Mouse (Mus musculus) C2C12 (cell line): ENCODE data around the gene Phf11a. TPM values are rescaled to one million over a fixed set of nuclear protein-coding genes. Genes with fewer than 3 reads are reported as not detected.
"Not testable (repeated sequence)": the region's sequence is repeated elsewhere in the genome, so short reads cannot be mapped to it uniquely, and the experiment has no call there.

Experiments used
- H3K27me3 ChIP-seq: one replicate; pipeline ENCODE4 v1.6.1; 2011; ENCODE audit not compliant: control insufficient read depth, insufficient read depth, insufficient read length
- H3K36me3 ChIP-seq: one replicate; pipeline ENCODE4 v1.6.1; 2011; ENCODE audit not compliant: control insufficient read depth, insufficient read depth
- H3K4me3 ChIP-seq: one replicate; pipeline ENCODE4 v1.5.1; 2011; ENCODE audit warnings: mild to moderate bottlenecking, control low read depth; ENCODE audit not compliant: poor library complexity, insufficient read depth, severe bottlenecking
- H3K79me2 ChIP-seq: one replicate; pipeline ENCODE4 v1.6.1; 2011; ENCODE audit not compliant: control insufficient read depth, insufficient read depth
- H3K79me3 ChIP-seq: one replicate; pipeline ENCODE4 v1.6.1; 2011; ENCODE audit warnings: low read depth, control low read depth
- H3ac ChIP-seq: one replicate; pipeline ENCODE3; 2011; ENCODE audit warnings: low read depth; ENCODE audit not compliant: control insufficient read depth, insufficient read length
- CEBPB ChIP-seq: IDR thresholded peaks from one replicate; pipeline ENCODE4 v1.6.1; 2011; ENCODE audit warnings: low read depth, mild to moderate bottlenecking, control low read depth, moderate library complexity
- CTCF ChIP-seq: IDR thresholded peaks from one replicate; pipeline ENCODE4 v1.5.1; 2011; ENCODE audit not compliant: control insufficient read depth, insufficient read depth, insufficient read length
- FOSL1 ChIP-seq: IDR thresholded peaks from one replicate; pipeline ENCODE4 v1.8.0; 2011; ENCODE audit warnings: mild to moderate bottlenecking, low read length; ENCODE audit not compliant: poor library complexity, insufficient read depth, severe bottlenecking
- MAX ChIP-seq: IDR thresholded peaks from one replicate; pipeline ENCODE4 v1.6.1; 2011; ENCODE audit warnings: mild to moderate bottlenecking, control low read depth
- MYOD1 ChIP-seq: IDR thresholded peaks from one replicate; pipeline ENCODE4 v1.6.1; 2011; ENCODE audit warnings: low read depth; ENCODE audit not compliant: control insufficient read depth, insufficient read length
- MYOG ChIP-seq: IDR thresholded peaks from one replicate; pipeline ENCODE4 v1.6.1; 2011; ENCODE audit not compliant: control insufficient read depth, insufficient read length; ENCODE audit errors: extremely low read depth
- USF1 ChIP-seq: IDR thresholded peaks from one replicate; pipeline ENCODE4 v1.6.1; 2011; ENCODE audit warnings: low read depth, mild to moderate bottlenecking, control low read depth, moderate library complexity
- polyA plus RNA-seq: library from polyadenylated mRNA; unstranded; fragments of >200 nt; fragmentation: generic; extraction: Trizol; gene quantifications from one replicate; pipeline ENCODE4 v1.2.1, GENCODE M21; 2012; ENCODE audit warnings: missing spikeins

The Phf11a gene
- polyA plus RNA-seq, 1 experiment, result not detected

DNA sequence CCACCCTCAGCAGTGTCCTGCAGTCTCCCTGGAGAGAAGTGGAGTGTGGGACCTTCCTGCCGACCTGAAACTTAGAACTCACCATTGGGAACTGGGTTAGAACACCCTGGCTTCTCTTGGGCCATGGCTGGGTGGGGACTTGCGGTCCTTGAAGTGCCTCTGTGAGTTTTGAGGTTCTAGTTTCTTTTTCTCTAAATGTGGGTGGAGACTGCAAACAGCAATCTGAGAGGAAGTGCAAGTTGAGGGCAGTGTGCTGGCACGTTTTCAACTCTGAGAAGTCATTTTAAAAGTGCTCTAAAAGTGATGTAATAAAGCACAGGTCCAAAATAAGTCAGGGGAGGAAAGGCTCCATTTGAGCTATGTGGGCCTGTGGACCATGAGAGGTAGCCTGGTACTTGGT is 37.3 kb downstream of the Phf11a start, which contains the start of gene Gm6904:
Gene Gm6904, minus strand, starts transcription at position 161 of the 400 bp plus-strand sequence.
- H3K79me2 ChIP-seq, result no peaks in the 10 kb centered on the region
- no peak for TF ChIP-seq FOSL1
- TF ChIP-seq CTCF, result no peak
- TF ChIP-seq MYOG, result no peak
- no peak for TF ChIP-seq MYOD1
- no peak for TF ChIP-seq USF1
- no peak for TF ChIP-seq CEBPB
- H3K4me3 ChIP-seq, result no peak within 1 kb of the TSS
- H3K79me3 ChIP-seq, result no peaks in the 10 kb centered on the region
- no peak within 1 kb of the TSS for H3ac ChIP-seq
- no peaks in the 10 kb centered on the region for H3K27me3 ChIP-seq
- H3K36me3 ChIP-seq, result no peaks in the 10 kb centered on the region

DNA sequence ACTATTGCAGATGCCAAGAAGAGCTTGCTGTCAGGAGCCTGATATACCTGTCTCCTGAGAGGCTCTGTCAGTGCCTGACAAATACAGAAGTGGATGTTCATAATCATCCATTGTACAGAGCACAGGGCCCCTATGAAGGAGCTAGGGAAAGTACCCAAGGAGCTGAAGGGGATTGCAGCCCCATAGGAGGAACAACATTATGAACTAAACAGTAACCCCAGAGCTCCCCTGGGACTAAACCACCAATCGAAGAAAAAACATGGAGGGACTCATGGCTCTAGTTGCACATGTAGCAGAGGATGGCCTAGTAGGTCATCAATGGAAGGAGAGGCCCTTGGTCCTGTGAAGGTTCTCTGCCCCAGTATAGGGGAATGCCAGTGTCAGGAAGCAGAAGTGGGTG is 41.5 kb downstream of the Phf11a start:
- not testable (repeated sequence) for H3K79me3 ChIP-seq, H3ac ChIP-seq, H3K36me3 ChIP-seq, H3K27me3 ChIP-seq, H3K4me3 ChIP-seq, H3K79me2 ChIP-seq

DNA sequence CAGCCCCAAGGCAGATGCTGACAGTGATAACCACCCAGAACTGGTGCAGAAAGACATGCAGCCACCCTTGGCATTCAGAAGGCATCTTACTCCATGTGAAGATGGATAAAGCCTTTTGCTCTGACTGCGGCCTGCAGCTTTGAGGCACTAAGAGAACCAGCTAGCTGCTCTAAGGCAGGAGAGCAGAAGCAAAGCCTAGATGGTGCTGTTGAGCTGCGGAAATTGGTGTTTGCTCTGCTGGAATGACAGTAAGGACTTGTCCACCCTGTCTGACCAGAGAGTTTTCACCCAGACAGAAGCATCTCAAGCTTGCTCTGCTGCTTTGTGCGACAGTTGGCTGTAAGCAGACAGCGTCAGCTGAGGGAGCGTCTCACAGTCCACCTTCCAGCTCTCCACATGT is 47.0 kb downstream of the Phf11a start:
- H3K79me3 ChIP-seq, H3K36me3 ChIP-seq, H3K79me2 ChIP-seq, H3K4me3 ChIP-seq, H3K27me3 ChIP-seq, H3ac ChIP-seq: not testable (repeated sequence)

GRCm38 (mm10) chr14:59233635-59234034 is 63.7 kb downstream of the Phf11a start:
- peaks cover 59% of the 10 kb centered on the region for H3K36me3 ChIP-seq

GRCm38 (mm10) chr14:59232003-59232402 is 65.3 kb downstream of the Phf11a start:
- Histone ChIP-seq H3ac (no peak overlapping the region), H3K79me3 (no peaks in the 10 kb centered on the region), H3K4me3 (no peak overlapping the region), H3K36me3 (peaks cover 70% of the 10 kb centered on the region), H3K27me3 (no peaks in the 10 kb centered on the region), H3K79me2 (no peaks in the 10 kb centered on the region)
- TF ChIP-seq FOSL1 (no peak), CTCF (peak; percentile 35), MAX (no peak)

More at GRCm38 (mm10) chr14:59233635-59234034, 63.7 kb downstream of the Phf11a start:
- no peaks in the 10 kb centered on the region for H3K79me2 ChIP-seq
- H3K27me3 ChIP-seq, result no peaks in the 10 kb centered on the region
- no peak overlapping the region for H3ac ChIP-seq
- H3K4me3 ChIP-seq, result no peak overlapping the region
- TF ChIP-seq CTCF (no peak), MAX (no peak), MYOD1 (no peak), USF1 (no peak), MYOG (no peak), CEBPB (no peak), FOSL1 (no peak)
- H3K79me3 ChIP-seq, result no peaks in the 10 kb centered on the region

DNA sequence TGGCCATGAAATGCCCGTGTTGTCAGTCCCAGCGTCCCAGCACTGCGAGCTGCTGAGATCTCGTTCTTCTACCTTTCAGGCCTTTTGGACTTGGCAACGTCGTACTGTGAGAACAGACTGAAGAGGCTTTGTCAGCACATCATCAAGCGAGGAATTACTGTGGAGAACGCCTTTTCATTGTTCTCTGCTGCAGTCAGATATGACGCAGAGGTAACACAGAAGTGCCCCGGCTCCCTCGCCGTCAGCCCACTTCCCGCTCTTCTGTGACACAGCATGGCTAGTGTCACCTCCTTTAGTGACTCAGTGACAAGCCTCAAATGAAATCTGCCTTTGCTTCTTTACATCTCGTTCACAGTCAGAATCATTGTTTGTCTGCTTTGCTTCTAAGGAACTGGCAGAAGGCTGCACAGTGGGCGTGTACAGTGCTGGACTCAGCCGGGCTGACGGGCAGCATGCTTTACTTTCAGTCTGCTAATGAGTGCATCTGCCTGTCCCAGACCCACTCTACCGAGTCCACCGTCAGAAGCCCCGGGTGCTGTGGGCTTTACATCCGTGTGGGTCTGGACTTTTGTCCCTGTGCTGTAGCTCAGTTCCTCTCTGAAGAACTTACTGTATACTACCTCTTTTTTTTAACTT is 66.9 kb downstream of the Phf11a start:
- TF ChIP-seq FOSL1, result no peak
- H3K36me3 ChIP-seq, result peaks cover 77% of the 10 kb centered on the region
- no peak overlapping the region for H3K4me3 ChIP-seq
- no peaks in the 10 kb centered on the region for H3K27me3 ChIP-seq
- H3K79me3 ChIP-seq, result no peaks in the 10 kb centered on the region
- H3K79me2 ChIP-seq, result no peaks in the 10 kb centered on the region
- no peak overlapping the region for H3ac ChIP-seq

DNA sequence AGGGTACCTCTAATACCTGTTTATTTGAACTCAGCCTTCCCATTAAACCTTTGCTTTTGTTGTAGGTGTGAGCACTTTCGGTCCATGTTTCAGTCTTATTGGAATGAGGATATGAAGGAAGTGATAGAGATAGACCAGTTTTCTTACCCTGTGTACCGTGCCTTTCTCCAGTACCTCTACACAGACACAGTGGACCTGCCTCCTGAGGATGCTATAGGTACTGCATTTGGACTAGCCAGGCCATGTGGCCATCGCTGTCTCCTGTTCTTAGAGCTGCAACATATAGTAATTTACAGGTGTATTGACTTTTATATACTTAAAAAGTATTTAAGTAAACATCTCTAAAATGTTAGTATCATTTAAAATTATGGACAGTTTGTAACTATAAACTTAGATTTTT is 67.5 kb downstream of the Phf11a start:
- peaks cover 71% of the 10 kb centered on the region for H3K36me3 ChIP-seq

More for the DNA sequence above, 67.5 kb downstream of the Phf11a start:
- H3K27me3 ChIP-seq, result no peaks in the 10 kb centered on the region
- no peaks in the 10 kb centered on the region for H3K79me2 ChIP-seq
- no peak overlapping the region for H3ac ChIP-seq
- no peak overlapping the region for H3K4me3 ChIP-seq
- H3K79me3 ChIP-seq, result no peaks in the 10 kb centered on the region
- TF ChIP-seq MAX, result no peak
- TF ChIP-seq FOSL1, result no peak

Other genes starting within 250 kb of the Phf11a start
- not detected for gene 1700129C05Rik, start 154.6 kb downstream of the Phf11a start, polyA plus RNA-seq
- not detected for gene Gm5142, start 118.8 kb downstream of the Phf11a start, polyA plus RNA-seq
- gene Rcbtb1, start 96.3 kb downstream of the Phf11a start, polyA plus RNA-seq, result 10.5 TPM
- gene Gm6904, start 37.3 kb downstream of the Phf11a start, polyA plus RNA-seq, result not detected
- not detected for gene Phf11b, start 43.8 kb upstream of the Phf11a start, polyA plus RNA-seq
- not detected for gene Phf11d, start 67.9 kb upstream of the Phf11a start, polyA plus RNA-seq
- 0.18 TPM for gene Phf11c, start 97.9 kb upstream of the Phf11a start, polyA plus RNA-seq
- 2.9 TPM for gene Setdb2, start 143.4 kb upstream of the Phf11a start, polyA plus RNA-seq
- 10.9 TPM for gene Cab39l, start 143.4 kb upstream of the Phf11a start, polyA plus RNA-seq